Comparison of ENCODE assay signal across 15 mouse cellular contexts in genomic region chr17:85349331-85349935, GRCm38 (mm10).
"Had no signal": no experiment of that assay in that cellular context is flagged by ENCODE, and none has a peak within 500 bp of the region (broad histone marks: within the 10 kb centered on the region; RNA-seq: fewer than 3 reads in every experiment).

No protein-coding gene starts in this region.

- H3K4me2 ChIP-seq: lung, embryonic 14.5 days; midbrain, embryonic 13.5 days; midbrain, embryonic 15.5 days; neural tube, embryonic 12.5 days; stomach, embryonic 15.5 days had no signal

- H3K4me3 ChIP-seq: midbrain, embryonic 10.5 days; midbrain, embryonic 13.5 days; midbrain, embryonic 15.5 days; neural tube, embryonic 12.5 days; stomach, embryonic 15.5 days had no signal

- H3K9me3 ChIP-seq: midbrain, embryonic 10.5 days; midbrain, embryonic 13.5 days; midbrain, embryonic 15.5 days; neural tube, embryonic 12.5 days; stomach, embryonic 15.5 days had no signal

- H3K4me1 ChIP-seq: midbrain, embryonic 10.5 days; midbrain, embryonic 13.5 days; midbrain, embryonic 15.5 days; neural tube, embryonic 12.5 days; stomach, embryonic 15.5 days had no signal

- H3K27me3 ChIP-seq: midbrain, embryonic 13.5 days; midbrain, embryonic 15.5 days; neural tube, embryonic 12.5 days; stomach, embryonic 15.5 days had no signal

- H3K9ac ChIP-seq: liver, embryonic 14.5 days; lung, embryonic 14.5 days; midbrain, embryonic 13.5 days; midbrain, embryonic 15.5 days; neural tube, embryonic 12.5 days; stomach, embryonic 15.5 days had no signal

- H3K36me3 ChIP-seq: midbrain, embryonic 10.5 days; midbrain, embryonic 13.5 days; midbrain, embryonic 15.5 days; neural tube, embryonic 12.5 days; stomach, embryonic 15.5 days had no signal

- DNase-seq: lung, adult 18-20 months; lung, embryonic 14.5 days; lung, postnatal 10 days; lung, postnatal 4 days; right cerebral cortex, postnatal 14 days; thymus, adult 2 months; thymus, postnatal 25 days; thymus, postnatal 4 days had no signal

- H3K27ac ChIP-seq: liver, embryonic 14.5 days; midbrain, embryonic 10.5 days; midbrain, embryonic 13.5 days; midbrain, embryonic 15.5 days; neural tube, embryonic 12.5 days; stomach, embryonic 15.5 days; stomach, postnatal 0 days had no signal

- ATAC-seq: midbrain, embryonic 13.5 days; midbrain, embryonic 15.5 days had no signal
